11 mouse cellular contexts compared by ENCODE assay signal in genomic region chr5:21017075-21017474, GRCm38 (mm10). TPM values are rescaled to one million over a fixed set of nuclear protein-coding genes. Genes with fewer than 3 reads are reported as not detected.
DNase-seq lines count a peak whose midpoint lies in the region; ATAC-seq and TF ChIP-seq lines count a peak whose summit lies in the region.
"Had no signal": no experiment of that assay in that cellular context is flagged by ENCODE, and none has a peak within 500 bp of the region (broad histone marks: within the 10 kb centered on the region; RNA-seq: fewer than 3 reads in every experiment).

No protein-coding gene starts in this region.

- no peaks in the 10 kb centered on the region for H3K9me3 ChIP-seq in forebrain, embryonic 13.5 days (replicated peaks)
- H3K9me3 ChIP-seq in forebrain, embryonic 16.5 days (ENCODE audit: control insufficient read depth, low read length): no peaks in the 10 kb centered on the region
- H3K9me3 ChIP-seq in midbrain, embryonic 13.5 days: no peaks in the 10 kb centered on the region
- no peaks in the 10 kb centered on the region for H3K9me3 ChIP-seq in midbrain, embryonic 15.5 days
- H3K9me3 ChIP-seq in kidney, postnatal 0 days (replicated peaks; ENCODE audit: low read length): no peaks in the 10 kb centered on the region
- H3K9me3 ChIP-seq: limb, embryonic 13.5 days; neural tube, embryonic 13.5 days had no signal

- WGBS in forebrain, embryonic 13.5 days: 70% methylated on average over 5 of the region's 5 CpGs
- 69% methylated on average over 5 of the region's 5 CpGs for WGBS in forebrain, embryonic 16.5 days
- 68% methylated on average over 5 of the region's 5 CpGs for WGBS in midbrain, embryonic 13.5 days
- 65% methylated on average over 5 of the region's 5 CpGs for WGBS in midbrain, embryonic 15.5 days
- WGBS in kidney, postnatal 0 days: 44% methylated on average over 5 of the region's 5 CpGs

- H3K4me1 ChIP-seq in forebrain, embryonic 13.5 days: no peaks in the 10 kb centered on the region
- no peaks in the 10 kb centered on the region for H3K4me1 ChIP-seq in forebrain, embryonic 16.5 days (replicated peaks; ENCODE audit: control insufficient read depth, insufficient read depth, low read length)
- no peaks in the 10 kb centered on the region for H3K4me1 ChIP-seq in midbrain, embryonic 13.5 days (replicated peaks)
- H3K4me1 ChIP-seq in midbrain, embryonic 15.5 days: no peaks in the 10 kb centered on the region
- no peaks in the 10 kb centered on the region for H3K4me1 ChIP-seq in kidney, postnatal 0 days (replicated peaks; ENCODE audit: insufficient read depth, low read length)
- H3K4me1 ChIP-seq: limb, embryonic 13.5 days; neural tube, embryonic 13.5 days had no signal

- H3K9ac ChIP-seq in forebrain, embryonic 13.5 days: no peak overlapping the region
- no peak overlapping the region for H3K9ac ChIP-seq in forebrain, embryonic 16.5 days (replicated peaks; ENCODE audit: low read depth, low read length)
- H3K9ac ChIP-seq in midbrain, embryonic 13.5 days (replicated peaks): no peak overlapping the region
- no peak overlapping the region for H3K9ac ChIP-seq in midbrain, embryonic 15.5 days
- no peak overlapping the region for H3K9ac ChIP-seq in kidney, postnatal 0 days (ENCODE audit: low read depth, low read length)
- H3K9ac ChIP-seq: limb, embryonic 13.5 days; neural tube, embryonic 13.5 days had no signal

- peak; percentile 28 for DNase-seq in kidney, postnatal 0 days (ENCODE audit: low spot score)
- DNase-seq in right cerebral cortex, adult 18-20 months: no peak
- DNase-seq in testis, postnatal 14 days (ENCODE audit: low spot score): no peak

- no peak overlapping the region for H3K27ac ChIP-seq in forebrain, embryonic 13.5 days
- no peak overlapping the region for H3K27ac ChIP-seq in forebrain, embryonic 16.5 days (ENCODE audit: low read length)
- H3K27ac ChIP-seq in midbrain, embryonic 13.5 days: no peak overlapping the region
- no peak overlapping the region for H3K27ac ChIP-seq in midbrain, embryonic 15.5 days
- no peak overlapping the region for H3K27ac ChIP-seq in kidney, postnatal 0 days
- H3K27ac ChIP-seq: limb, embryonic 13.5 days; neural tube, embryonic 13.5 days had no signal

- no peak overlapping the region for H3K4me3 ChIP-seq in forebrain, embryonic 13.5 days
- no peak overlapping the region for H3K4me3 ChIP-seq in forebrain, embryonic 16.5 days (replicated peaks; ENCODE audit: low read length)
- no peak overlapping the region for H3K4me3 ChIP-seq in midbrain, embryonic 13.5 days (replicated peaks)
- H3K4me3 ChIP-seq in midbrain, embryonic 15.5 days: no peak overlapping the region
- H3K4me3 ChIP-seq in kidney, postnatal 0 days (replicated peaks; ENCODE audit: low read depth, low read length): no peak overlapping the region
- H3K4me3 ChIP-seq: limb, embryonic 13.5 days; neural tube, embryonic 13.5 days had no signal

- no peak overlapping the region for H3K4me2 ChIP-seq in forebrain, embryonic 13.5 days
- no peak overlapping the region for H3K4me2 ChIP-seq in forebrain, embryonic 16.5 days (ENCODE audit: low read length)
- no peak overlapping the region for H3K4me2 ChIP-seq in midbrain, embryonic 13.5 days (replicated peaks)
- no peak overlapping the region for H3K4me2 ChIP-seq in midbrain, embryonic 15.5 days
- H3K4me2 ChIP-seq in kidney, postnatal 0 days (ENCODE audit: low read length): no peak overlapping the region
- H3K4me2 ChIP-seq: limb, embryonic 13.5 days; neural tube, embryonic 13.5 days had no signal

- ATAC-seq in forebrain, embryonic 13.5 days: 0 out of 2 replicates have a peak, but pooled peaks have one; percentile 10
- ATAC-seq in forebrain, embryonic 16.5 days: no peak
- 0 out of 2 replicates have a peak, but pooled peaks have one; percentile 24 for ATAC-seq in midbrain, embryonic 13.5 days
- no peak for ATAC-seq in midbrain, embryonic 15.5 days (replicated peaks)
- no peak for ATAC-seq in kidney, postnatal 0 days (replicated peaks; ENCODE audit: low FRiP score, low read depth)
- peak; percentile 57; the same call in 1 of the 2 replicates for ATAC-seq in megakaryocyte-erythroid progenitor cell, adult 5-6 weeks (replicated peaks; ENCODE audit: low FRiP score, low TSS enrichment, poor library complexity, severe bottlenecking)
- ATAC-seq: CD4-positive, CD25-positive, alpha-beta regulatory T cell, adult 4 months had no signal

- peaks cover 57% of the 10 kb centered on the region for H3K36me3 ChIP-seq in forebrain, embryonic 13.5 days (ENCODE audit: poor library complexity, severe bottlenecking)
- H3K36me3 ChIP-seq in forebrain, embryonic 16.5 days (ENCODE audit: control insufficient read depth, insufficient read depth): peaks cover 24% of the 10 kb centered on the region
- peaks cover 52% of the 10 kb centered on the region for H3K36me3 ChIP-seq in midbrain, embryonic 13.5 days
- H3K36me3 ChIP-seq in midbrain, embryonic 15.5 days (replicated peaks): peaks cover 28% of the 10 kb centered on the region
- H3K36me3 ChIP-seq in kidney, postnatal 0 days (ENCODE audit: insufficient read depth, low read length): 0 out of 2 replicates have a peak, but pooled peaks cover 8% of the 10 kb centered on the region

- no peaks in the 10 kb centered on the region for H3K27me3 ChIP-seq in forebrain, embryonic 13.5 days
- no peaks in the 10 kb centered on the region for H3K27me3 ChIP-seq in forebrain, embryonic 16.5 days (replicated peaks; ENCODE audit: control insufficient read depth, insufficient read depth, low read length)
- no peaks in the 10 kb centered on the region for H3K27me3 ChIP-seq in midbrain, embryonic 13.5 days
- no peaks in the 10 kb centered on the region for H3K27me3 ChIP-seq in midbrain, embryonic 15.5 days (replicated peaks)
- no peaks in the 10 kb centered on the region for H3K27me3 ChIP-seq in kidney, postnatal 0 days (ENCODE audit: insufficient read depth, low read length)
- H3K27me3 ChIP-seq: limb, embryonic 13.5 days; neural tube, embryonic 13.5 days had no signal

- peak; percentile 41; the same call in 1 of the 2 replicates for TF ChIP-seq CTCF in kidney, postnatal 0 days (IDR thresholded peaks at IDR 0.05; ENCODE audit: low read depth)

RNA-seq across cellular contexts. Expression of gene Ptpn12, which starts 38.6 kb away (rescaled TPM):
- polyA plus RNA-seq in forebrain, embryonic 13.5 days (2015; fragmentation: Nextera tagmentation; extraction: Ambion mirVana): 30.1 and 31.1 TPM in 2 replicates
- 33.9 and 34.4 TPM in 2 replicates for polyA plus RNA-seq in forebrain, embryonic 16.5 days (2015; fragmentation: Nextera tagmentation; extraction: Ambion mirVana)
- 29.1 TPM in 2 replicates for polyA plus RNA-seq in midbrain, embryonic 13.5 days (2015; fragmentation: Nextera tagmentation; extraction: Ambion mirVana)
- 22.8 and 25.7 TPM in 2 replicates for polyA plus RNA-seq in midbrain, embryonic 15.5 days (2015; fragmentation: Nextera tagmentation; extraction: Ambion mirVana)
- 21.3 and 23.3 TPM in 2 replicates for polyA plus RNA-seq in kidney, postnatal 0 days (2015; fragmentation: Nextera tagmentation; extraction: Ambion mirVana)
- total RNA-seq in megakaryocyte-erythroid progenitor cell, adult 5-6 weeks (2014; fragmentation: Nextera tagmentation): 61.3 and 82.5 TPM in 2 replicates
- 35.8 and 52.0 TPM in 2 replicates for total RNA-seq in megakaryocyte-erythroid progenitor cell, adult 5-6 weeks (2017)

Comparison
In these comparisons a context has a peak if more than half of its experiments do, and no peak if none do; other contexts are left out.
1. ATAC-seq: peak in forebrain, embryonic 13.5 days (single experiment), midbrain, embryonic 13.5 days (single experiment) and megakaryocyte-erythroid progenitor cell, adult 5-6 weeks (single experiment); none in forebrain, embryonic 16.5 days (single experiment), midbrain, embryonic 15.5 days (single experiment) and kidney, postnatal 0 days (single experiment).